Mouse (Mus musculus) left cerebral cortex, adult 18-20 months (tissue): Measurements from ENCODE around the gene Olfr51. TPM values are rescaled to one million over a fixed set of nuclear protein-coding genes. Genes with fewer than 3 reads are reported as not detected.

Experiments used
- total RNA-seq, 2 experiments: library from RNA; stranded (reverse); gene quantifications; 2 replicates each; pipeline ENCODE4 v1.2.3; 2021

Gene Olfr51
- total RNA-seq, 2 experiments from 2014 or later = not detected

Other genes starting within 250 kb of the Olfr51 start
- 10 to 100 TPM; 45.4 to 47.2 TPM for gene Zfp354c, start 175.9 kb upstream of the Olfr51 start, total RNA-seq
- gene Zfp879, start 162.0 kb upstream of the Olfr51 start, total RNA-seq = 1 to 10 TPM; 2.5 to 3.1 TPM
- gene Grm6, start 152.9 kb upstream of the Olfr51 start, total RNA-seq = not detected
- gene Zfp454, start 115.9 kb upstream of the Olfr51 start, total RNA-seq = 1 to 10 TPM; 5.4 to 5.6 TPM
- gene Zfp2, start 87.4 kb upstream of the Olfr51 start, total RNA-seq = 10 to 100 TPM; 23.8 to 25.8 TPM
- 1 to 10 TPM; 6.1 to 8.8 TPM for gene Zfp354b, start 72.0 kb upstream of the Olfr51 start, total RNA-seq
- not detected for gene 4933414I15Rik, start 59.8 kb upstream of the Olfr51 start, total RNA-seq
- gene Prop1, start 49.8 kb upstream of the Olfr51 start, total RNA-seq = not detected
- not detected for gene Olfr1378, start 37.1 kb upstream of the Olfr51 start, total RNA-seq
- not detected for gene Olfr1377, start 21.6 kb upstream of the Olfr51 start, total RNA-seq
- gene Olfr54, start 10.6 kb downstream of the Olfr51 start, total RNA-seq = not detected
- gene Olfr1375, start 44.5 kb downstream of the Olfr51 start, total RNA-seq = not detected
- 1 to 10 TPM; 6.5 to 7.7 TPM for gene Zfp354a, start 55.7 kb downstream of the Olfr51 start, total RNA-seq
- gene Gm12569, start 216.9 kb downstream of the Olfr51 start, total RNA-seq = not detected